Mouse (Mus musculus) c-Kit-positive CD71-positive TER-119-negative erythroid progenitor cells, embryonic 14.5 days (primary cell): ENCODE measurements at regions not wholly inside any gene's neighbourhood (a gene's known extent, or its start where the extent isn't known, plus 50 kb on each side); places are given as distances from the start of the nearest gene placed in this dataset.
"Not testable (repeated sequence)": the region's sequence is repeated elsewhere in the genome, so short reads cannot be mapped to it uniquely, and the experiment has no call there.

ENCODE experiments used
- DNase-seq: peaks from one replicate; pipeline ENCODE4 v3.0.0-alpha.2; 2013; ENCODE audit warnings: low read depth

DNA sequence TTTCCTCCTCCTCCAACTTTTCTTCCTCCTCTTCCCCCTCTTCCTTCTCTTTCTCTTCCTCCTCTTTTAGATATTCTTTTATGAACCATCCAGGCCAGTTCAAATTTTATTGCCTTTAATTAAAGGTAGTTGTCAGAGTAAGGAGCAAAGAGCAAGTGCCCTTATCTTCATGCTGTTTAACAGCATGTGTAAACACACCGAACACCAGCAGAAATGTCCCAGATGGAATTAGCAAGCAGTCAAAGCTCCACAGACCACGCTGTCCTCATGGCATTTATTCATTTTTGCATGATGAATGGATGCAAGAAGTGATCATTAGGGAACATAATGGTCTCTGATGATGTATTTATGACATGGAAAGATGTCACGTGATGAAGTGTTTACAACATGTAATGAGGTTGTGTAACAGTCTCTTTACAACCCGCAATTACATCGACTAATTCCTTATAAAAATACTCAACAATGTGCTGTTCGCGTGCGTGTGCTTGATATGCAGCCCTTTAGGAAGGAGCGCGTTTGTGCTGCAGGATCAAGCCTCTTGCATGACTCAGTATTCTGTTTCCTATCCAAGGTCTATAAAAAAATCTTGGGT, 187.0 kb downstream of the Bmp2 start:
- no peak for DNase-seq

DNA sequence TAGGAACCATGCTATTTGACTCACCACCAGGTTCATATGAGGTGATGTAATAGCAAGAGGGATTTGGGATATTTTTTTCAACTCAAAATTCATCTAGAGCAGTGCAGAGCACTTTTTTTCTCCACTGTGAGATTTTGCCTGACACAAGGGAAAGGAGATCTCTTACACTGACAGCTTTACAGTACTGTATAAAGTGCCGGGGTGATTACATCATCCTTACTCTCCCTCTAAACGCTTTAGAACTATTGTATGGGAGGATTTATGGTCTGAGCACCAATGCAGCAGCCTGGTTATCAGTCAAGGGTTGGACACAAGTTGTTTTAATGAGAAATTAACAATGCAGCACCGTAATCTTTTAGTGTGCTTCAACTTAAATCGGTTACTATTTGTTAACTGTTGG, 196.5 kb downstream of the Bmp2 start:
- DNase-seq: no peak

DNA sequence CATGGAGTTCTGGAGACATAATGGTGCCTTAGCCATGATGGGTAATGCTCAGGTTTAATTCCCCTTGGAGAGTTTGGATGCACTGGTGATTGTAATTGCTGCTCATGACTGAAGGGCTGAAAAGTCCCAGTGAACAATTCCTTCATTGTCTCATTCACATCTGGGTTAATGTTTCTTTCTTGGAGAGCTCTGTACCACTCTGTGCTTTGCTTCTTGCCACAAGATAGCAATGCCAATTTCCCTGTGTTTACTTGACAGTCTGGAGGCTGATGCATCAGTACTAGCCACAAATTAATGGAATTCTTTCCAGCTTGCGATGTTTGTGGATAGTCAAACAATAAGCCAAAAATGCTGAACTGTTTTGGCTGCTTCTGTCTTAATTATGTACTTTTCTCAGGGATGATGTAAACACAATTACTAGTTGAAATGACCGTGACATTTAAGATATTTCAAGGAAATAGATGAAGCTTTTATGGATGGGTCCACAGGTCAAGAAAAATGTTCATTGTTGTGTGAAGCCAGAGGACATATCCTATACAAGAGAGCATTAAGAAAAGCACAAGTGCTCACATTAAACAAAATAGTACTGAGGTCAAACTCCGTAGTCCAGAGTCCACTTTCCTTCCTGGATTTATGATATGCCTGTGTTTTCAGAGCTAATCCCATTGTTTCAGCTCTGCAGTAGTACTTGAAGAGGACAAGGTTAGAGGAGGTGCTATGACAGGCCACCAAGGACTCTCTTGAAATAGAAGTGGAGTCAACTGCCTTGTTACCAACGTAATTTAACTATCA, 198.1 kb downstream of the Bmp2 start:
- DNase-seq: no peak

DNA sequence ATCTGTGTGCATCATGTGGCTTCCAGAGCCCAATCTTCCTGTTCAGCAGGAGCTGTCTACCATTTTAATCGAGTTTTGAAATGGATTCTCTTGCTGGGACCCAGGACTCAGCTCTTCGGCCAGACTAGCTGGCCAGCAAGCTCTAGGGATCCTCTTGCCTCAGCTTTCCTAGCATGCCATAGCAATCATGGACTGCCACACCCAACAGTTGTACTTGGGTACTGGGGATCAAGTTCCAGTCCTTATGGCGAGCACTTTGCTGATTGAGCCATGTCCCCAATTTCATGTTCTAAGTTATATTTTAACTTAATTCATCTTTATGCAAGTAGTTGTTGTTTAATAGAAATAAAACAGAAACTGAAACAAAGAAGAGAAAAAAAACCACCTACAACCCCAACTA, 202.1 kb downstream of the Bmp2 start:
- no peak for DNase-seq

DNA sequence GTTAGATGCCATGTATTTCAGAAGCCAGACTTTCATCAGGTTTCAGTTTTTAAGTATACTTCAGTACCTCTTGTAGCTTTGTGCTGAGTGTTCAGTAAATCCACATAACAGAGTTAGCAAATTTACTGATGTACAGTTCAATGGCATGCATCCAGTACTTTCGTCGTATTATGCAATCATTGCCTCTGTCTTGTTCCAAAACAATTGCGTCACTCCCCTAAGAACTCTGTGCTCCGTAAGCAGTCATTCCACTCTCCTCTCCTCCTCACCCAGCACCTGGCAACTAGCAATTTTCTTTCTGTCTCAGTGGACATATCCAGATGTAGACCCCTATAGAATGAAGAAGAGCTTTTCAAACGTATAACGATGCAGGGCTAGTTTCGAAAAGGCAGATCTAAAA, 209.5 kb downstream of the Bmp2 start:
- no peak for DNase-seq

DNA sequence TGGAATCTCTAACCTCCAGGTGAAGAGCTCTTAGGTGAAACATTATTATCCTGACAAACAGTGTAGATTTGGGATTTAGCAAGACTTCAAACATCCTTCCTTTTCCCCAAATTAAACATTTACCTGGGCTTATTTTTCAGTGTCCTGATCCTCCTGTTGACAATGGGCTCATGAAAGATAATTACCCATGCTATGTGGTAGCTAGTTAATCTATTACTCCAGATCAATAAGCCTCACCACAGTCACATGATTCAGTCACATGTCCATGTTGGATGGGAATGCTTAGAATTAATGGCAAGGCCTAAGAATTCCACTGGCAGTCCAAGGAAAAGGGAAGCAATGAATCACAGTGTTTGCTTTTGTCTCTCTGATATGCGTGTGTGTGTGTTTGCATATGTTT, 216.6 kb downstream of the Bmp2 start:
- no peak for DNase-seq

DNA sequence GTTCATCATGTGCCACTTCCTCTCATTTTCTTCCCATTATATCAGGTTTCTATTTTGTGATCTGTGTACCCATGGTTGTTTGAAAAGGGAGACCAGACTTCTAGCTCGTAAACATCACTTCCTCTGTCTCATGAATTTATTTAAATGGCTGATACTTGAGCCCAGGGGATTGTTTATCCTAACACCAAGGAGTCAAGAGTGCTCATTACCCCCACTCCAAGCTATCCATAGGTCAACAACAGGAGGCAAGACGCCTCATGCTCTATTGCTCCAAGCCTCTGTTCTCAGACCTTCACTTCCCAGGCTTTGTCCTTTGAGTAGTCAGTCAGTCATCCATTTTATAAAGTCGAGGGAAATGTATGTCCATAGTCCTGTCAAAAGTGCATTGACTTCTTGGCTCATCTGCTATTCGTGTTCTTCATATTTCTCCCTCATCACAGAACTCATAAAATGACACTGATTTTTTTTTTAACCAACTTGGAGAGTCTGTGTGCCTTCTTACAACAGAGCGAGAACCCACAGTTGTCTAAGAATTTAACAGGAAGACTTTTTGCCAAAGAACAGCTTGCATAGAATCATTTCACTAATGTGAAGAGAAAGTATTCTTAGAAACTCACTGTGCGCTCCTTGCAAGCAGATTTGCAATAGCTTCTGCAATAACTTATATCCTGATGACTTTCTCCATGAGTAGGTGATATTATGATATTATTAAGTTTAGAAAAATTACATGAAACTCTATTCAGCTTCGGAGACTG, 231.8 kb downstream of the Bmp2 start:
- no peak for DNase-seq

DNA sequence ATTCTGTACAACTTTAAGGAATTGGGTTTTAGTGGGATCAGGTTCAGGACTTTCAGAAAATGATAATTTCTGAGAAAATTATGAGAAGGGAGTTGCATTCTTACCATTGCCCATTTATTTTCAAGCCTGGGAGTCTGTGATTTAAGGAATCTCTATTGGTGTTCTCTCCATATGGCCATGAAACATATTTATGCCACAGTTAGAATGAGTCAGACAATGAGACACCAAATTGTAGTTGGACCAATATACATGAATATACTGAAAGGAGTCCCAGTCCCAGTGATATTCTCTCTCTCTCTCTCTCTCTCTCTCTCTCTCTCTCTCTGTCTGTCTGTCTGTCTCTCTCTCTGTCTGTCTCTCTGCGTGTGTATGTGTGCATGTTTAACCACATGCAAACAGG, 239.1 kb downstream of the Bmp2 start:
- no peak for DNase-seq

DNA sequence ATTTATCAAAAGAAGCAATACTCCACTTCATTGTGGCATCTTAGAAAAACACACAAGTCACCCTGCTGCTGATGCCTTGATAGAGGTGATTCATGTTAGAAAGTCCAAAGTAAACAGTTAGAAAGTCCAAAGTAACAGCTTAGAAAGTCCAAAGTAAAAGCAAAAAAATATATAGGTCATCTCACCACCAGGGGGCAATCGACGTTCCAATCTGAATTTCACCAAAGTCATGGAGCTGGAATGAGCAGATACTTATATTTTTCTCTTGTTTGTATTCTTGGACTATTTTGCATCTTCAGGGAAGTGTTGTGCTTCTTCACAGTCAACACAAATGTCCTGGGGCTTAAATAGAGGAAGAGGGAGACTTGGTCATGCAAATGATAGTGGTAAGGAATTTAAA, 241.3 kb downstream of the Bmp2 start:
- DNase-seq: peak; percentile 2

DNA sequence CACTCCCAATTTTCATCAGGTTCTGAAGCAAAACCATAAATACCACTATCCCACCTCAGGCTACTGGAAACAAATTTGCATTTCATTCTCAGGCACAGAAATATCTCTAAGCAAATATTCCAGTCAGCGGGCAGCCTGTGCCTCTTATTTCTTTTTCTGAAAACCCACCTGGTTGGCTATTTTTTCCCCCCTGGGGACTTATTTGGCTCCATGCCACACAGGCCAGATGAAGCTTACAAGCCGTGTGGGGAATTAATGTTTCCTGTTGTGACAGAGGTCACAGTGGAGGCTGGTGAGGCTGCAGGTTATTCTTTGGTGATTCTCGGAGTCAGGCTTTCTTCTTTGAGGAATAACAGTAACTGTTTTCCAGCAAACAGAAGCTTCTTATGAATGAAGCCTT, 250.7 kb downstream of the Bmp2 start:
- no peak for DNase-seq

DNA sequence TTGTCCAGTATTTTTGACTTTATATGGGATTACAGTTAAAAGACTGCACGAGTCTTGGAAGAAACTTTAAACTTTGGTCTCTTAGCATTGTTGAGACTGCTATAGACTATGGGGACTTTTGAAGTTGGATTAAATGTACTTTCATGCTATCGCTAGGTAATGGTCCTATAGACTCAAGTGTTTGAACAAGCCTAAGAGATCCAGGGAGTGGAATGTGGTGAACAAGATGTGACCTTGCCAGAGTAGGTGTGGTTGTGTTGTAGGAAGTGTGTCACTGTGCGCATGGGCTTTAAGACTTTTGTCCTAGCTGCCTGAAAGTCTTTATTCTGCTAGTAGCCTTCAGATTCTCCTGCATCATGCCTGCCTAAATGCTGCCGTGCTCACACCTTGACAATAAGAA, 269.5 kb downstream of the Bmp2 start:
- no peak for DNase-seq

DNA sequence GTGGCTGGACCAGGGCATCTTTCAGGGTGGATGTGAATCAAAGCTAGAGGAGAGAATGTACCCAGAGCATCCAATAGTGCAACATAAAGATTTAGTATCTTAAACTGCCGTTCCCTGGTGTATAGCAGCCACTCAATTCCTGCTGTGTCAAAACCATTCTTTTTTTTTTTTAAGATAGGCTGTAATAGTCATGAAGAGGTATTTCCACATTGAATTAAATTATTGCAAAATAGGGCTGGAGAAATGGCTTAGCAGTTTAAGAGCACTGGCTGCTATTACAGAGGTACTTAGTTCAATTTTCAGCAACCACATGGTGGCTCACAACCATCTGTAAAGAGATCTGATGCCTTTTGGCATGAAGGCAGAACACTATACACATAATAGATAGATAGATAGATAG, 277.4 kb downstream of the Bmp2 start:
- DNase-seq: no peak

DNA sequence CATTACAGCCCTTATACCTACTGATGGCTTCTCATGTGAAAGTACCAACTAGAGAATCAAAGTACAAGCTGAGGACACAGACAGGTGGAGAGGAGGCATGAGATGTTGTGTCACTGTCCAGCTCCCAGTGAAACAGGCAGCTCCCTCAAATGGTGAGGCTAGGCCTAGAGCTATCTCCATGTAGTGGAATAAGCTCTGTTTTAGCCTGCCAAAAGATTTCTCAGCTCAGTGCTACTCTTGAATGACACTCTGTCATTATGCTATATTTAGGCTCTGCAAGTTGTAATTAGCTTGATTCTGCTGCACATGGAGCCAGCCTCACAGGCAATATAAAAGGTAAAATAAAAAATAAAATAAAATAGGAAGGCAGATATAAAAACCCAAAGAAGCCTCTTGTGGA, 298.5 kb downstream of the Bmp2 start:
- DNase-seq: no peak

DNA sequence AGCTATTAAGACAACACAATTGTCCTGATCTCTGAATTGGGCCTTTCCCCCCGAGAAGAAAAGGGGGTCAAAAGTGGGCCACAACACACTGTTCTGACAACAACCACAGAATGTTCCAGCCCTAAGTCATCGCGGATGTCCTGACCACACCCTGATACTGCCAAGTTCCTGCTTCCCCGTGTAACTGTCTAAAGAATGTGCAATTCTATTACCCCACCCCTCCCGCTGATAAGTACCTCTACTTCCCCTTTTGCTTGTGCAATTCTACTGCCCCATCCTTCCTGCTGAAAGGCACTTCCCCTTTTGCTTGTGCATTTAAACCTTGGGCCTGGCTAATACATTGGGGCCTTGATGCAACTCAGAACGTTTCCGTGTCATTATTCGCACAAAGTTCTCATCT, 323.0 kb downstream of the Bmp2 start:
- DNase-seq: not testable (repeated sequence)

DNA sequence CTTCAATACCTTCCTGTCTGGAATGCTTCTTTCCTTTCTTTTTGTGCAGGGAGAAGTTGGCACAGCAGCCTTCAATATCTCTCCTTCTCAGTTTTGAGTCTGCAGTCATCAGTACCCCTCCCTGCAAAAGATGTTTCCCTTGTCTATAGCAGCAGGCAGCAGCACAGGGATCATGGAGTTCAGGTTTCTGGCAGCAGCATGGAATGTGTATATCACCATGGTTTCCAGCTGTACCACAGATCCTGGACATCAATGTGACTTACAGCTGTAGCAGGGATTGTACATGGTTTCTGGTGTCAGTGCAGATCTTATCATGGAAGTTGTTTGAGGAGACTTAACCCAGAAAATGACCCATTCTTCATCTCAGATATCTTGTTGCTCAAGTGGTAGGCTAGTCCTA, 331.7 kb downstream of the Bmp2 start:
- DNase-seq: no peak

DNA sequence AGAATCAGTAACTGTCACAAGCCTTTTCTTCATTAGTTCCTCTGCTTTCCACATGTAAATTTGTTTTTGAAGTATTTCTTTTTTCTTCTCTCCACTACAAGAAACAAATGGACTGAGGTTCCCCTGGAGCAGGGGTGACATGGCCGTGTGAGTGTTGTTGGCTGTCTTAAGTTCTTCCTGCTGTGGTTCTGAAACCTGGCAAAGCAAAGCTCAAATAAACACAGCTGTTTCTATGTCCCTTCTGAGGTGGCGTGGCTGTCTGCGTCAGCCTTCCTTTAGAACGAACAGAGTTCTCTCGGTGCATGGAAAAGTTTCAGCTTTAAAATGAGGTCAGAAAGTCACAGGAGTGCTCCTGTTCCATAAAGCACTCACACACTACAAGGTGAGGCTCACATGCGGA, 354.3 kb downstream of the Bmp2 start:
- DNase-seq: no peak
